In the genomic region with DNA sequence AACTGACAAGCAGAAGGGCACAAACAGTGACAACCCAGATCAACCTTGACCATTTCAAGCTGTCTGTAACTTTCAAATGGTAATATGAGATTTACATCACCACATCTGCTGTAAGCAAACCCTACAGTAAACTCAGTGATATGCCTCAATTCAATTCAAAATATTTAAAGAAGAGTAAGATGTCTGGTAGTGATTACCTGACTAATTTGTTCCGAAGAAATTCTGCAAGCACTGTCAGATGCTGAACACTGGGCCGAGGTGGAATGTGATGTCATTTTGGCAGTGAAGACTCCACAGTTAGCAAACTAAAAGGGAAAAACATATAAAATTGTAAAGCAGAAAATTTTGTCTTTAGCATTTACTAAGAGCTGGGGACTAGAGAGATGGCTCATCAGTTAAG, we compare ENCODE assay signal across 23 mouse cellular contexts.
"Had no signal": no experiment of that assay in that cellular context is flagged by ENCODE, and none has a peak within 500 bp of the region (broad histone marks: within the 10 kb centered on the region; RNA-seq: fewer than 3 reads in every experiment).

No protein-coding gene starts in this region.

- ATAC-seq: liver, embryonic 12.5 days; midbrain, embryonic 13.5 days had no signal

- H3K9me3 ChIP-seq: limb, embryonic 10.5 days; limb, embryonic 13.5 days; liver, embryonic 12.5 days; liver, embryonic 15.5 days; midbrain, embryonic 10.5 days; midbrain, embryonic 13.5 days had no signal

- H3K4me2 ChIP-seq: limb, embryonic 13.5 days; liver, embryonic 12.5 days; liver, embryonic 15.5 days; midbrain, embryonic 13.5 days had no signal

- H3K27ac ChIP-seq: layer of hippocampus, adult 2 months; limb, embryonic 10.5 days; limb, embryonic 13.5 days; liver, embryonic 12.5 days; liver, embryonic 15.5 days; midbrain, embryonic 10.5 days; midbrain, embryonic 13.5 days; stomach, postnatal 0 days had no signal

- H3K4me3 ChIP-seq: layer of hippocampus, adult 2 months; limb, embryonic 10.5 days; limb, embryonic 13.5 days; liver, embryonic 12.5 days; liver, embryonic 15.5 days; midbrain, embryonic 10.5 days; midbrain, embryonic 13.5 days had no signal

- DNase-seq: kidney, adult 18-20 months; kidney, adult 9 months; kidney, postnatal 14 days; kidney, postnatal 4 days; layer of hippocampus, adult 9-11 months; liver; lung, adult 2 months; lung, postnatal 14 days; lung, postnatal 4 days; right cerebral cortex, adult 18-20 months; right cerebral cortex, postnatal 14 days; right cerebral cortex, postnatal 4 days; thymus, adult 2 months; thymus, postnatal 14 days; thymus, postnatal 4 days had no signal

- H3K4me1 ChIP-seq: limb, embryonic 10.5 days had no signal

- H3K9ac ChIP-seq: limb, embryonic 13.5 days; liver, embryonic 12.5 days; liver, embryonic 15.5 days; midbrain, embryonic 13.5 days had no signal

- H3K27me3 ChIP-seq: limb, embryonic 13.5 days; liver, embryonic 12.5 days; liver, embryonic 15.5 days; midbrain, embryonic 13.5 days had no signal
